Mouse (Mus musculus): ENCODE data around the gene 4921504E06Rik. TPM values are rescaled to one million over a fixed set of nuclear protein-coding genes. Genes with fewer than 3 reads are reported as not detected.
A peak's percentile ranks its signal among the peaks of the same experiment; 100 is the strongest.

4921504E06Rik gene
- not detected for total RNA-seq (2021)

DNA sequence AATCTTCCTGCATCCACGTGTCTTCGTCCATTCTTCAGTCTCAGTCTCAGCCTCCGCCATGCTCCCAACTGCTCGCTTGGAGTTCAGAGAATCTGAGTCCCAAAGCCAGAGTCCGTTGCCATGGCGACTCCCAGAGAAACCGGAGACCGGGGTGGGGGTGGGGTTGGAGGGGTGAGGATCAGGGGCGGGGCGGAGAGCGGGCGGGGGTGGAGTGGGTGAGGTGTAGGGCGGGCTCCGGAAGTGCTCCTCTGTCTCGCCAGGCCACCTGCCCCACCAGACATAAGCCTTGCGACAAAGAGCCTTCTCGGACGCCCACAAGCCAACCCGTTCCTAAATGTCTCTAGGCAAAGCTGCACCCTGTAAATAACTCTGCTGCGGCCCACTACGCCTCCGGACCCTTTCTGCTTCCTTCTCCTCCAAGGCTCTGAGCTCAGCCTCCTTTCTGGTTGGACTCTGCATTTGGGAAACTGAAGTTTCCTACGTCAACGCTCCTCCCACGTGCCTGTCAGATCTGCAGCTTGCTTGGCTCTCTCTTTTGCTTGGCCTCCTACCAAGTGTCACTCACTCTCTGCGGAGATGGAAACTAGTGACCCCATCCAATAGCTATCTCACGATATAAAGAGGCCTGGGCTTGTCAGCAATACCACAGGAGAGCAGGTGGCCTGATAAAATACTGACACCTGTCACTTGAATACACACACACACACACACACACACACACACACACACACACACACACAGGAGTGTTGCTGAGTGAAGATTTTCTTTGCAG, at the start of gene 4921504E06Rik:
Gene 4921504E06Rik (minus strand): TSS at position 94 of the 772 bp plus-strand sequence.
- peak; percentile 85 to 87 for DNase-seq (ENCODE audit: low spot score in 2 of 2)
- intact Hi-C loops (cut with DNase I), result loop anchor here (2.0 kb wide), 1 partner anchor 103 kb away; the partner anchor contains the start of gene Otud1

GRCm38 (mm10) chr2:19601386-19601925, 47.7 kb upstream of the 4921504E06Rik start:
- intact Hi-C loops (cut with DNase I), result no loop called here

GRCm38 (mm10) chr2:19600860-19601259, 47.1 kb upstream of the 4921504E06Rik start:
- intact Hi-C loops (cut with DNase I), result no loop called here

More at GRCm38 (mm10) chr2:19601386-19601925, 47.7 kb upstream of the 4921504E06Rik start:
- no peak for DNase-seq (ENCODE audit: low spot score in 2 of 2)

DNA sequence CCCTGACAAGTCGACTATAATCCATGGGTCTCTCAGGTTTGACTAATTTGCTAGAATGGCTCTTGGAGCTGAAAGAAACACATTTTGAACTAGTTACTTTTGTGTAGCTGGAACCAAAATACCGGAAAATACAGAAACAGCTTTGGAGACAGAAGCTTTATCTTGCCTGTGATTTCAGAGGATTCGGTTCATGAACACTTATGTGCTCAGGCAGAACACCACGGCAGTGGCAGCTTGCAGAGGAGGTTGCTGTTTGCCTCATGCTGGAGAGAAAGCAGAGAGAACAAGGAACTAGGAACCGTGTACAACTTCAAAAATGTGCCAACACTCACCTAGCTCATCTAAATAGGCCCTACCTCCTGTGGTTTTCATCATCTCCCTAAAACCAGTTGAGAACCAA, 46.1 kb upstream of the 4921504E06Rik start:
- intact Hi-C loops (cut with DNase I), result loop anchor here (5.0 kb wide), 1 partner anchor 58 kb away; the partner anchor contains the start of gene Otud1
- no peak for DNase-seq (ENCODE audit: low spot score in 2 of 2)

More at GRCm38 (mm10) chr2:19600860-19601259, 47.1 kb upstream of the 4921504E06Rik start:
- no peak for DNase-seq (ENCODE audit: low spot score in 2 of 2)

DNA sequence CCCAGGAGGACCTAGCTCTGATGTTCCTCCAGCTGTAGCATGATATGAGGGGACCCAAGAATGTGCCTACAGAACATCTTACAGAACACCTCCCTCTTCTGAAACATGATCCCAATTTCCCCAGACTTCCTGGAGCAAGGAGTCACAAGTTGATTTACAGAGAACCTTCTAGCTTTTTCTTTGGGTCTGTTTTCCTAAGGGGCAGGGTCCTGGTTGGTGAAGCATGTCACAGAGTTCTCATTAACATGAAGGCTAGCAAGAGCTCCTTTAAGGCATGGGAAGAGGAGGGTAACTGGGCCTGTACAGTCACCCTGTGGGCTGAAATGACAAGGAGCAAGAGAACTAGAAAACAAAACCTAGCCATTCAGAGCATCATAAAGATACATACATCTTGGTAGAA, 43.3 kb upstream of the 4921504E06Rik start:
- no peak for DNase-seq (ENCODE audit: low spot score in 2 of 2)
- intact Hi-C loops (cut with DNase I), result loop anchor here (5.0 kb wide), 1 partner anchor 60 kb away; the partner anchor contains the start of gene Otud1

- intact Hi-C loops (cut with DNase I), result loop anchor here (5.0 kb wide), 1 partner anchor 61 kb away; the partner anchor contains the start of gene Otud1
Observed at GRCm38 (mm10) chr2:19596426-19596825, 42.7 kb upstream of the 4921504E06Rik start.

GRCm38 (mm10) chr2:19594856-19595255, 41.1 kb upstream of the 4921504E06Rik start:
- DNase-seq (ENCODE audit: low spot score in 2 of 2), result no peak
- intact Hi-C loops (cut with DNase I), result loop anchor here (5.0 kb wide), 1 partner anchor 62 kb away; the partner anchor contains the start of gene Otud1

More at GRCm38 (mm10) chr2:19596426-19596825, 42.7 kb upstream of the 4921504E06Rik start:
- no peak for DNase-seq (ENCODE audit: low spot score in 2 of 2)

GRCm38 (mm10) chr2:19579846-19580245, 26.1 kb upstream of the 4921504E06Rik start:
- intact Hi-C loops (cut with DNase I), result no loop called here

GRCm38 (mm10) chr2:19579180-19579579, 25.5 kb upstream of the 4921504E06Rik start:
- intact Hi-C loops (cut with DNase I), result no loop called here
- DNase-seq (ENCODE audit: low spot score in 2 of 2), result no peak

More at GRCm38 (mm10) chr2:19579846-19580245, 26.1 kb upstream of the 4921504E06Rik start:
- DNase-seq (ENCODE audit: low spot score in 2 of 2), result no peak

DNA sequence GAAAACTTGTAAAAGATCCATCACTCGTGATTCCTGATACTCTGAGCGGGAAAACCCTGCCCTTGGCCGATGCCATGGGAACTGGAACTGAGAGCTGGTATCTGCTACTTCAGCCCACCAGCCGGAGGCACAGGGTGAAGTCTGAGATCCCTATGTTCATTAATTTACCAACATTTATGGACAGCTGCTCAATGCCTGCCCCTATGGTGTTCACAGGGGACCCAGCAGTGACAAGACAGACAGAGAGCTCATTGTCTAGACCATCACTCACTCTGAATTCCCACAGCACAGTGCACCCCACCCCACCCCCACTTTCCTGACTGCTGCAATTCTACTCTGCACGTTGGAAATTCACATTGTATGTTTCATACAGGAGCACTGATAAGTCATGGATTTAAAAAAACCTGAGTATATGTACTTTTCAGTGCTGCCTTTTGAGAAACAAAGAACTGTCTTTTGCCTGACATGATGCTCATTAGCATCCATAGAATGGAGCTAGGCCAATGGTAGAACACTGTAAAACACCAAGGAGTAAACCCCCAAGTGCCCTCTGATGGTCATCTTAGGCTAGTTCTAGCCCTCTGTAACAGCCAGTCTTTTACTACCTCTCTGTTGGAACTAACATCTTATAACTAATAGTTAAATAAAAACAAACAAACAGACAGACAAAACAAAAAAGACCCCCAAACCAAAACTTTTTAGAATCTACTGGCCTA, 8.6 kb upstream of the 4921504E06Rik start:
- intact Hi-C loops (cut with DNase I), result no loop called here
- DNase-seq (ENCODE audit: low spot score in 2 of 2), result no peak

GRCm38 (mm10) chr2:19560654-19561053, 6.9 kb upstream of the 4921504E06Rik start:
- DNase-seq (ENCODE audit: low spot score in 2 of 2), result no peak
- intact Hi-C loops (cut with DNase I), result no loop called here

DNA sequence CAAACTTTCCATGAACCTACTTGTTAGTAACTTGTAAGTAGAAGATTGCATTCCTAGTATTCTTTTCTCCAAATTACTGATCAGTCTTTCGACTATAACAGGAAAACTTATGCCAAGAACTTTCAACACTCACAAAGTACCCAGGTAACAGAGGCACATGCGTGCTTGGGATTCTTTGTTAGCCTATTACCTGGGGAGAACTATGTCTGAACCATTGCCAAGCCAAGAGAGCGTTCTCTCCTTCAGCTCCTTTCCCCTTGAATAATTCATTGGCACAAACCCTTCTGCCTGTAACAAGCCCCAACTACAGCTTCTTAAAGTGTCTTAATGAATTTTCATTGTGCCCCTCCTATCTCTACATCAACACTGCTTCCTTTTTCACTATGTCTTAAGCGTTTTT, 6.4 kb upstream of the 4921504E06Rik start:
- intact Hi-C loops (cut with DNase I), result no loop called here
- DNase-seq (ENCODE audit: low spot score in 2 of 2), result no peak

DNA sequence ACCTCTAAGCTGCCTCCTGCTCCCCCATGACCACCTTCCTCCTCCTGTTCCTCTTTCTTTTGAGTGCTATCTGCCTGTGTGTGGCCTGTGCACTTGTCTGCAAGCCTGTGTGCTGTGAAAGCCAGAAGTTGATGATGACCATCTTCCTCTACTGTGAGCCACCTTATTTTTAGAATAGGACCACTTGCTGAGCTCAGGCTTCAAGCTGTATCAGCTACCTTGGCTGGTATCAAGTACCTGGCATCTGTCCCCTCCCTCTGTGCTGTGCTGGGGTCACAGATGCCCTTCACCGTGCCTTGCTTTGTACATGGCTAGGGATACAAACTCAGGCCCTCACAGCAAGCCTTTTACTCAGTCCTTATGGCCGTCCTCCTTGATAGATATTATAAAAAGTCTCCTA, 2.3 kb downstream of the 4921504E06Rik start:
- intact Hi-C loops (cut with DNase I), result no loop called here

GRCm38 (mm10) chr2:19540906-19541305, 12.8 kb downstream of the 4921504E06Rik start:
- no peak for DNase-seq (ENCODE audit: low spot score in 2 of 2)
- intact Hi-C loops (cut with DNase I), result no loop called here

More for the DNA sequence above, 2.3 kb downstream of the 4921504E06Rik start:
- DNase-seq (ENCODE audit: low spot score in 2 of 2), result no peak

GRCm38 (mm10) chr2:19529428-19529827, 24.3 kb downstream of the 4921504E06Rik start:
- DNase-seq (ENCODE audit: low spot score in 2 of 2), result no peak
- intact Hi-C loops (cut with DNase I), result no loop called here

DNA sequence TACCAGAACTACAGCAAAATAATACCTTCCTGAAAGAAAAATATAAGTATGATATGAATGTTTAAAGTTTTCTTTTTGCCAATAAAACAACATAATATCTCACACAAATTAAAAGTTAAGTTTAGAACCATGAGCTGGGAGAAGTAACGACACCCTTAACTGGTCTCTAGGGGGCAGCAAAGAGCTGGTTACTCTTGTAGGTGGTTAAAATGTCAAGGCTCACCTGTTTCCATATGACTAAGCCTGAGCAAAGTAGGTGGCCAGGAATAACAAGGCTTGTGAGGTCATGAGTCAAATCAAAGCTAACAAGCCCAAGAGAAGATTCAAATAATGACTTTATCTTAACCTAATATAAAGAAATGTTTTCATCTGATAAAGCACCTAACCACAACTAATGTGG, 24.9 kb downstream of the 4921504E06Rik start:
- intact Hi-C loops (cut with DNase I), result no loop called here
- DNase-seq (ENCODE audit: low spot score in 2 of 2), result peak in 1 of 2 experiments; percentile 22

- intact Hi-C loops (cut with DNase I), result loop anchor here (5.0 kb wide), 1 partner anchor 203 kb away; no protein-coding TSS in a partner anchor
Observed at GRCm38 (mm10) chr2:19524071-19524470, 29.6 kb downstream of the 4921504E06Rik start.

GRCm38 (mm10) chr2:19521662-19522061, 32.1 kb downstream of the 4921504E06Rik start:
- intact Hi-C loops (cut with DNase I), result loop anchor here (5.0 kb wide), 1 partner anchor 206 kb away; no protein-coding TSS in a partner anchor

More at GRCm38 (mm10) chr2:19524071-19524470, 29.6 kb downstream of the 4921504E06Rik start:
- DNase-seq (ENCODE audit: low spot score in 2 of 2), result no peak

GRCm38 (mm10) chr2:19520617-19521016, 33.1 kb downstream of the 4921504E06Rik start:
- DNase-seq (ENCODE audit: low spot score in 2 of 2), result no peak
- intact Hi-C loops (cut with DNase I), result loop anchor here (5.0 kb wide), 1 partner anchor 207 kb away; no protein-coding TSS in a partner anchor

More at GRCm38 (mm10) chr2:19521662-19522061, 32.1 kb downstream of the 4921504E06Rik start:
- no peak for DNase-seq (ENCODE audit: low spot score in 2 of 2)
